Mouse (Mus musculus): ENCODE measurements at regions not wholly inside any gene's neighbourhood (a gene's known extent, or its start where the extent isn't known, plus 50 kb on each side); places are given as distances from the start of the nearest gene placed in this dataset.

DNA sequence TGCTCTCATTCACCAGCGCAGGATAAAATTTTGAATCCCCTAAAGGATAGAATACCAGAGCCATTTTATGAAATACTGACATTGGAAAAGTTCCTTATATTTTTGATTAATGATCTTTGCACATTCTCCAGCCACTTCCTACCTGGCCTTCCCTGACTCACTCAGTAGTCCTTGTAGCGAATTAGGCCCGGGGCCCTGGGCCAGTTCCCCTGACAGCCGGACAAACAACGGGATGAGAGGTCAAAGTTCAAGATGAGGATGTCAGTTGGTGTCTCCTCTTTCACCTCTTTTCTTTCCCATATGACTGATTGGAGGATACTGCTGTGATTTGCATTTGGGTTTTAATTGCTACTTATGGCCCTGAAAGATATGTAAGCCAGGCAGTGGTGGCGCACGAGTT is 66.7 kb upstream of the Bbx start:
- Histone ChIP-seq H3K27ac (ENCODE audit: low read depth, low read length) (no peak overlapping the region), H3K9me3 (ENCODE audit: low read length) (no peaks in the 10 kb centered on the region), H3K4me2 (ENCODE audit: low read depth) (no peak overlapping the region), H3K27me3 (ENCODE audit: insufficient read depth, low read length) (no peaks in the 10 kb centered on the region), H3K4me3 (ENCODE audit: low read depth, low read length) (no peak overlapping the region), H3K36me3 (ENCODE audit: insufficient read depth) (no peaks in the 10 kb centered on the region), H3K9ac (no peak overlapping the region), H3K4me1 (ENCODE audit: insufficient read depth) (no peaks in the 10 kb centered on the region)
- DNase-seq, result no peak
- ATAC-seq, result no peak
- 89% methylated on average over 7 of the region's 7 CpGs for WGBS
- TF ChIP-seq CTCF (IDR thresholded peaks at IDR 0.05; ENCODE audit: low read depth), result no peak

DNA sequence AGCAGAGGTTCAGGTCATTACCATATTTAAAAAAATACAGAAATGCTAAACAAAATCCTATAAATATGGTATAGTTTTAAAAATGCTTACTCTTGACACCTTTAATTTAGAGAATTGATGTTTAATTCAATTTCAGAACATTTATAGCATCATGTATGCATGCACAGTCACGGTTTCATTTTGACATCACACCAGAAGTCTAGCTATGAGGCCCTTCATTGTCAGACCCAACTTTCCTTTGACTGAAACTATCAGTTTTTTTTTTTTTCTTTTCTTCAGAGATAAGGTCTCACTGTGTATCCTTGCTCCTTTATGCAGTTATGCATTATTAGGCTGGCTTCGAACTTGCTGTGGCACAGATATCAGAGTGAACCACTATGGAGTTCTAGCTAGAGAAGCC is 61.5 kb upstream of the Bbx start:
- Histone ChIP-seq H3K9me3 (ENCODE audit: low read length) (no peaks in the 10 kb centered on the region), H3K36me3 (ENCODE audit: insufficient read depth) (no peaks in the 10 kb centered on the region), H3K4me3 (ENCODE audit: low read depth, low read length) (no peak overlapping the region), H3K27ac (ENCODE audit: low read depth, low read length) (no peak overlapping the region), H3K4me2 (ENCODE audit: low read depth) (no peak overlapping the region), H3K4me1 (ENCODE audit: insufficient read depth) (no peaks in the 10 kb centered on the region), H3K27me3 (ENCODE audit: insufficient read depth, low read length) (no peaks in the 10 kb centered on the region), H3K9ac (no peak overlapping the region)
- DNase-seq (no peak), ATAC-seq (no peak)
- TF ChIP-seq CTCF (IDR thresholded peaks at IDR 0.05; ENCODE audit: low read depth), result no peak
- WGBS, result 94% methylated on average over 2 of the region's 2 CpGs

DNA sequence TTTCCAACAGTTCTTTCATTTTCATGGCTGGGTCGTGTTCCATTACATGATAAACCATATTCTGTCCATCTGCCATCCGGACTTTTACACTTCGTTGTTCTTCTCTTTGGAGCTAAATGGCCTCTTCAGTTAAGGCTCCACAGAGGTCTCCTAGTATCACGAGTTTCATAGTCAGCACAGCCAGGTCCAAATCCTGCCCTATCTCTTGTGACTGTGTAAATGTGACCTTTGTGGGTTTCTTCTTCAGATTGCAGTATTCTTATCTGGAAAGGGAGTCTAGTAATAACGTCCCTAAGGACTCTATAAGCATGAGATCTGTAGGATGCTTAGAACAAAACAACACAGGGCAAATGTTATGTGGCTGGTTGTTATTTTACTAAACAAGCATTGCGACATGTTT is 57.1 kb upstream of the Bbx start:
- no peak for TF ChIP-seq CTCF (IDR thresholded peaks at IDR 0.05; ENCODE audit: low read depth)
- no peak overlapping the region for H3K27ac ChIP-seq (ENCODE audit: low read depth, low read length)
- ATAC-seq (no peak), DNase-seq (no peak)
- H3K4me2 ChIP-seq (ENCODE audit: low read depth), result no peak overlapping the region
- WGBS, result 92% methylated on average over 6 of the region's 6 CpGs
- H3K9ac ChIP-seq, result no peak overlapping the region
- no peak overlapping the region for H3K4me3 ChIP-seq (ENCODE audit: low read depth, low read length)
- H3K9me3 ChIP-seq (ENCODE audit: low read length), result no peaks in the 10 kb centered on the region
- H3K36me3 ChIP-seq (ENCODE audit: insufficient read depth), result no peaks in the 10 kb centered on the region
- no peaks in the 10 kb centered on the region for H3K4me1 ChIP-seq (ENCODE audit: insufficient read depth)
- H3K27me3 ChIP-seq (ENCODE audit: insufficient read depth, low read length), result no peaks in the 10 kb centered on the region

DNA sequence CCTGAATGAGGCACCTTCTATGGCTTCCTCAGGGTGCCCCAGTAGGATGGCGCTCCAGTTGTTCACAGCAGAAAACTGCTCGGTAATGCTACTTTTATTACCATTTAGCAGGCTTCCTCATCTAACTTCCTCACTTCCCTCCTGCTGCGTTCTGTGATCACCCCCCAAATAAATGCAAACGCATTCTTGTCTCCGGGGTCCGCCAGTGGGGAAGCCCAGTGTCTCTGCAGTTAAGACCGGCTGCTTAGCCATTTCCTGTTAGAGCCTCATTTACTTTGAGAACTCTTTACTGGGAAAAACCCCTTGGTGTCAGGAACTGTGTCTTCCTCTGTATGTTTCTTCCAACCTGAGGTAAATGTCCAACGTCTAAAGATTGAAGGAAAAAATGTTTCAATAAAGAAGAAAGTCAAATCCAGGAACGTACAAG is 50.2 kb upstream of the Bbx start:
- Histone ChIP-seq H3K36me3 (ENCODE audit: insufficient read depth) (no peaks in the 10 kb centered on the region), H3K9me3 (ENCODE audit: low read length) (no peaks in the 10 kb centered on the region), H3K27ac (ENCODE audit: low read depth, low read length) (no peak overlapping the region), H3K27me3 (ENCODE audit: insufficient read depth, low read length) (no peaks in the 10 kb centered on the region), H3K4me3 (ENCODE audit: low read depth, low read length) (no peak overlapping the region), H3K9ac (no peak overlapping the region), H3K4me1 (ENCODE audit: insufficient read depth) (no peaks in the 10 kb centered on the region), H3K4me2 (ENCODE audit: low read depth) (no peak overlapping the region)
- no peak for ATAC-seq
- no peak for TF ChIP-seq CTCF (IDR thresholded peaks at IDR 0.05; ENCODE audit: low read depth)
- no peak for DNase-seq
- WGBS, result 43% methylated on average over 9 of the region's 9 CpGs
